Mouse (Mus musculus): ENCODE results near the gene Cebpz. TPM values are rescaled to one million over a fixed set of nuclear protein-coding genes. Genes with fewer than 3 reads are reported as not detected.

Gene Cebpz
- total RNA-seq (2021) = 48.2 and 50.5 TPM in 2 replicates
- long read RNA-seq, full-length matches to known transcripts = 35 of 60 reads
- long read RNA-seq, partial matches to known transcripts = 23 of 60 reads
- long read RNA-seq, other reads (novel, unspliced or antisense) = 2 of 60 reads

- peak; percentile 96 for DNase-seq
These were observed at the start of gene Cebpz, which contains the start of gene Ndufaf7 for GRCm38 (mm10) chr17:78936466-78937228. Gene Cebpz (minus strand): TSS chr17:78937066. Gene Ndufaf7 (plus strand): TSS chr17:78937136.

DNA sequence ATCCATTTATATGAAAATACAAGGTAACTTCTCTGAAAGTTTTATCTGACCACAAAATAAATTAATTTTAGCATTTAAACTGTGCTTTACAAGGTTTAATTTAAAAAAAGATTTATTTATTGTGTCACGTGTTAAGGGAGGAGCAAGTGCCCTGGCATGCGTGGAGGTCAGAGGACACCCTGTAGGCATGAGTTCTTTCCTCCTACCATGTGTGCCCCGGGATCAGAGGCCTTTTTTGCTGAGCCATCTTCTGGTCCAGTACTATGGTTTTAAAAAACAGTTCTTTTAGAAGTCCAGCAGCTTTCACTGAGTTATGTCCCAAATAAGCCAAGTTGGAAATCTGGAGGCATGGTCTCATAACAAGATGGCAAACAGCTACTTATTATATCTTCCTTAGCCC lies 46.9 kb upstream of the Cebpz start:
- DNase-seq = no peak

DNA sequence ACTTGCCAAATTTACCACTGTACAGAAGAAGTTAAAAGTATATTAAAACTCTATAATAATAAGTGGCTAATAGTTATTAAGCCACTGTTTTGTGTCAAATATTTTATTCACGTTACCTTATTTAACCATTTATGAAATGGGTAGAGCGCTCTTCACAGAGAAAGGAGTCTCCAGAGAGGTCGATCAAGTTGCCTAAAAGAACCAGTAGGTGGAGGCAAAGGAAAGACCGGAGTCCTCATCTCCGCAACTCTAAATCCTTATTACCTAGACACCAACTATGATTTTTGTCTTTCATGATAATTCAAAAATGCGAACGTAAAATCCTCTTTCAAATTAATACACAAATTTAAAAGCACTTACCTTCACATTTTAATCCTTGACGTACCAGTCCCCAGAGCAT lies 46.3 kb upstream of the Cebpz start:
- DNase-seq = no peak

DNA sequence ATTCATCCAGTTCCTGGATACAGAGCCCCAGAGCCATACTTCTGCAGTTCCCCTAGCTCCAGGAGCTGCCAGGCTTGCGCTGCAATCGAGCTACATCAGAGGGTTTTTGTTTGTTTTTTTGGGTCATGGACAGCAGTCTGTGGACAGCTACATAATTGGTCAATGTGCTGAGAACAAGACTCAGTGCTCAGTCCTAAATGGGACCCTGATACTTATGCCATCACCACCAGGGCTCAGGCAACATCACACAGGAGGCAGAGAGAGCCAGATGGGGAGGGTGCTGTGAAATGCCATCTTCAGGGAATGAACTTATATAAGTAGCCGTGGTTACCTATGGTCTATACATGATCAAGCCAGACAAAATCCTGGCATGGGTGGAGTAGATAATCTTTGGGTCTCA lies 31.6 kb upstream of the Cebpz start:
- no peak for DNase-seq

DNA sequence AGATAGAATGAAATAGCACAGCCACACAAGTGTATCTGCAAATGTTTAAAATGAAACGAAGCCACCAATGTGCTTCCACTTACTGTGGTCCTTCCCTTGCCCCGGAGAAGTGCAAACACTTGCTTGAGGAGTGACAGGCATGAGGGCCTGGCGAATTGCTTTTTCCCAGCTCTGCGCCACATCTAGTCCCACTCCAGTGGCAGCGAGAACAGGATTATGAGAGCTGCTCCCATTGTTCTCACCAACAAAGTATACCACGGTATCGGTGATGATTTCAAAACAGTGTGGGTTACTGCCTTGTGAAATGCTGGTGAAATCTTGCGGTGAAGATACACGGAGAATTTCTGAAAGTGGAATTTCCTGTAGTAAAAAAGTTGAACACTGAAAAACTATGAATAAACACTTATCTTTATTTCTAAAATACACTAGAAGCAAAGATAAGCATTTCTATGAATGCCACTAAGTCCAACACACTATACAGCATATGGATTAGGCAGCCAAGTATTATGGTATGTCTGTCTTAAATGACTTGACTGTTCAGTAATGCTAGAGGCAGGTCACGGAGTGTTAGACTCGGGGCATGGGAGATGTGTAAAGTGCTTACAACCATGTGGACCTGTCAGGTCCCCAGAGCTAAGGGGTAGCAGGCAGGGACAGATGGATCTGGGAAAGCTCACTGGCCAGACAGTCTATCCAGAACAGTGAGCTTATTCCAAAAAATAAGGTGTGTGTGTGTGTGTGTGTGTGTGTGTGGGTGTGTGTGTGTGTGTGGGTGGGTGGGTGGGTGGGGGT lies 29.4 kb upstream of the Cebpz start:
- no peak for DNase-seq

GRCm38 (mm10) chr17:78964387-78964786 lies 27.5 kb upstream of the Cebpz start:
- DNase-seq = no peak

- DNase-seq = no peak
These were observed 22.6 kb upstream of the Cebpz start for GRCm38 (mm10) chr17:78959473-78959872.

DNA sequence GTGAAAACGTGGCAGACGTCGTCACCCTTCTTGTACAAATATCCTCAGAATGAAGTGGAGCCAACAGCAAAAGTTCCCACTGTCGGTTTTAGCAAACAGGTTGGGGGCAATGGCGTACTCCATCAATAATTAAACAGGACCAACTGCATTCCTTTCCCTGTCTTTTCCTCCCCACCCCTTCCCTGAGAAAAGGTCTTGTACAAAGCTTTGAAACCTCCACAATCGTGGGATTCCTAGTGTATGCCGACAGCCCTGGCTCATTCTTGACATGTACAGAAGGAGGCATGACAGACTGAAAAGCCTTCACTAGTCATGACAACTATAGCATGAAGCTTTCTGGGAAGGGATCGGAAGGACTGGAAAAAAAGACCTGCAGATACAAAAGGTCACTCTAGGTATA lies 16.4 kb upstream of the Cebpz start:
- DNase-seq = no peak

DNA sequence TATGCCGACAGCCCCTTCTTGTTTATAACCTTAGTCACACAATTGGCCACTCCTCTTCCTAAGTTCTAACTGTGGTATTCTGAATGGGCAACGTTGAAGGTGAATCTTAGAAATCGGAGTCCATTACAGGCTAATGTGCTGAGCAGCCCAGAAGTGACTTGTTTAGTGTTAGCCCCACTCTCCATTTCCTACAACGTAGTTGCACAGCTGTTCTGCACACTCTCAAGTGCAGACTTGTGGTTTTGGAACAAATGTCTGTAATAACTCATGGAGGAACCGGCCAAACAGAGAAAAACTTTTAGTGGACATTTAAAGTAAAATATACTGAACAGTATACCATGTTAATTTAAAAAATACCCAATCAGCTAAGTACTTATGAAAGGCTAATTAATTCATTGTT lies 15.2 kb upstream of the Cebpz start:
- DNase-seq = no peak

- DNase-seq = no peak
These were observed 14.4 kb upstream of the Cebpz start for GRCm38 (mm10) chr17:78951225-78951624.

GRCm38 (mm10) chr17:78942579-78942978 lies 5.7 kb upstream of the Cebpz start:
- no peak for DNase-seq

DNA sequence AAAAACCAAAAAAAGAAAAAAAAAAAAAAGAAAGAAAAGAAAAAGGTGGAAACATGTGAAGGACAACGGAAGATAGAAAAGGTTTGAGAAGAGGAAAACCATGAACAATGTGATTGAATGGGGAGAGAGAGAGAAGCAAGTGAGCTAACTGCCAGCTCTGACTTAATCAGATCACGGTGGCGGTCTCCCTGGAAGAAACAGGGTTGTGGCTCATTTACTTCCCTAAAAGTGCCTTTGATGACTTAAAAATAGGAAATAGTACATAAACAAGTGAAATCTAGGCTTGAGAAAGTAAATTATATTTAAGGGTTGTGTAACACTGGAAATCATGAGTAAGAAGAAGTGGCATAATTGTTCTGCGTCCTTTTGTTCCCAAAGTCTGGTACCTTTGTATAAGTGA lies 2.1 kb upstream of the Cebpz start:
- no peak for DNase-seq

GRCm38 (mm10) chr17:78937229-78937853 lies 475 bp upstream of the Cebpz start:
- no peak for DNase-seq

- DNase-seq = no peak
These were observed 1.0 kb downstream of the Cebpz start for GRCm38 (mm10) chr17:78935857-78936256.

DNA sequence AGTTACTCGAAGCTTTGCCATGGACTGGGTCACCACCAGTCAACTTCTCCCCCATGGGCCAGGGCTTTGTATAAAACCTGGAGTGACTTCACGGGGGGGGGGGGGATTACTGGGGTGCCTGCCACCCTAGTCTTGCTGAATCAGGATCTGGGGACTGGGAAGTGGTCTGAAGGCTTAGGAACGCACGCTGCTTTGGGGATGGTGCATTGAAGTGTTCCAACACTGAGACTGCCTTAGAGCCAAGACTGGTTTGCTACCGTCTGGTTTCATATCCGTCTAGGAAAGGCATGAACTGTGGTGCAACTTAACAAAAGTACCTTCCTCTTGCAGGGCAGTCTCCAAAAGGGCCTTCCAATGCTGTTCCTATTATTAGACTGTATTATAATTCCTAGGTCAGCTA lies 19.2 kb downstream of the Cebpz start:
- no peak for DNase-seq

DNA sequence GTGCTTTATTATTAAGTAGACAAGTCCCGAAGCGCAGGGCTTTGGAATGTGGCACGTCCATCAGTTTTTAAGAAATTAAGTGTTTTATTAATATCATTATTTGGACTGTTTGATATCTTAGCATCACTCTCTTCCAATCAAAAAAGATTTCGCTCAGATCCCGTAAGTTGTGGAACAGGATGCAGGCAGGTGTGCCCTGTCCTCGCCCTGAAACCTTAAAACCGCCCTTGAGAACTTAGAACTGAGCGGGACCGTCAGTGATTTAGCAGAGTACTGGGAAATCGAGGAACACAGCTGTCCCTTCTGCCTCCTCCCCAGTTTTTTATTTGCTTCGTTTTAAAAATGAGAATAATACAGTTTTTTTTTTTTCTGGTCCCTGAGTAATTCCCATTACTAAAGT lies 20.0 kb downstream of the Cebpz start:
- no peak for DNase-seq

DNA sequence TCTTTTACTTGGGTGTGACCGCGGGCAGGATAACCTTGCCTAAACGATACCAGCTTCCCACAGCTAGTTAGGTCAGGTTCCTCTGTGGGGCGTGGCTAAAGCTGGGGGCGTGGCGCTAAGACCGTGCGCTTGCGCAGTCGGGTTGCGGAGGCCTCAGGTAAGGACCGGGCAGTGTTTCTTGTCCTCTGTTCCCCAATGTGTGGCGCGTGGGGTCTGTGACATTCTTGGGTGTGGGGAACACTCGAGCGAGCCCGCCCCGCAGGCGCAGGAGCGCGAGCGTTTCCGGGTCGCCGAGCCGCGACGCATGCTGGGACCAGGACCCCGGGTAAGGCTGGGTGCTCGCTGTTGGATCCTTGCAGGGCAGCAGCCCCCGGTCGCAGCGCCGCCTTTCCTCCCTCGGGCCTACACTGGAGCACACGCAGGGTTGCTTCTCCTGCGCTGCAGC lies 20.5 kb downstream of the Cebpz start, which contains the start of gene Cebpzos:
TSS of gene Cebpzos (plus strand) at position 132 of the 445 bp plus-strand sequence.
- peak; percentile 86 for DNase-seq

DNA sequence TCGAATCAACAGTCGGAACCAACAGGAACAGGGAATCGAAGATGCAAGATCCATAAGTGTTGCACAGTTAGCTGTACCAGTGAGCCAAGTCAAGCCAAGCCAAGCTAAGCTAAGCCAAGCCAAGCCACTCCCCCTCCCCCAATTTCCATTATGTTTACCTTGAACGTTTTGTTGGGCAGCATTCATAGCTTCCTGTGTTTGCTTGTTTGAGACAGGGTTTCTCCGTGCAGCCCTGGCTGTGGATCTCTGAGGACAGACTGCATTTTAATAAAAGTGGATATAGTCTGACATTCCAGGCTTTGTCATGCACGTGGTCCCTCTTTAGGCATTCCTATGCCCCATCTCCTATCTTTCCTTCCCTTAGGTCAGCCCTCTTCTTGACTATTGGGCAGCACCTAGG lies 21.1 kb downstream of the Cebpz start:
- DNase-seq = no peak

GRCm38 (mm10) chr17:78913921-78914320 lies 22.9 kb downstream of the Cebpz start:
- DNase-seq = no peak

- DNase-seq = no peak
These were observed 24.0 kb downstream of the Cebpz start for GRCm38 (mm10) chr17:78912861-78913281.

DNA sequence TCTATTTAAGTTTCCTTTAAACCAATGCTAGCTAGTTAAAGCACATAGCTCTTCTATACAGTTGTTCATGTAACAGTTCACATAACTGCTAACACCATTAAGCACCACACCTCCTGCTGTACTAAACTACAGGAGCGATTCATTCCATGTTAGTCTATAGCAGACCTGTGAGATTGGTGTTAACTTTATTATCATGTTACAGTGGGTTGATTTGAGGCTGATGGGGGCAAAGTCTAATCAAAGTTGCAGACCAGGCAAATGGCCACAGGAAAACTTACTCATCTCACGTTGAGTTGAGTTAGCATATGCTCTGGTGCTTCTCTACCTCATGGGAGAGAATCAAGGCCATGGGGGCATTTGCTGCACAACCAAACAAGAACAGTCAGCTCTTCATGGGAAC lies 27.5 kb downstream of the Cebpz start:
- no peak for DNase-seq

GRCm38 (mm10) chr17:78906892-78907291 lies 30.0 kb downstream of the Cebpz start, which contains the start of gene Sult6b1:
Gene Sult6b1 (minus strand): TSS chr17:78906992.
- DNase-seq = no peak

GRCm38 (mm10) chr17:78903158-78903557 lies 33.7 kb downstream of the Cebpz start:
- no peak for DNase-seq

Data from adrenal gland, postnatal 25 days (tissue).